Mouse (Mus musculus) E14TG2a.4 (cell line): ENCODE measurements around the gene Srrm3.
A peak's percentile ranks its signal among the peaks of the same experiment; 100 is the strongest.

Experiments used
- H3K27me3 ChIP-seq: 2 replicates; pipeline ENCODE4 v1.6.1; 2014; ENCODE audit warnings: low read length, control low read depth; ENCODE audit not compliant: insufficient read depth
- H3K36me3 ChIP-seq: 2 replicates; pipeline ENCODE4 v1.6.1; 2014; ENCODE audit warnings: low read length, control low read depth; ENCODE audit not compliant: insufficient read depth
- H3K4me1 ChIP-seq: replicated peaks from 2 replicates; pipeline ENCODE4 v1.6.1; 2014; ENCODE audit warnings: low read depth, low read length, control low read depth
- H3K4me3 ChIP-seq: replicated peaks from 2 replicates; pipeline ENCODE4 v1.5.1; 2014; ENCODE audit warnings: mild to moderate bottlenecking, low read length
- H3K9me3 ChIP-seq: 2 replicates; pipeline ENCODE4 v1.6.1; 2014; ENCODE audit warnings: low read length, control low read depth
- CTCF ChIP-seq: conservative IDR thresholded peaks from 2 replicates; pipeline ENCODE4 v1.5.1; 2014; ENCODE audit warnings: low read length
- NANOG ChIP-seq: IDR thresholded peaks from 2 replicates; pipeline ENCODE4 v1.6.1; 2014; ENCODE audit warnings: borderline replicate concordance, low read length, mixed read lengths
- POU5F1 ChIP-seq: IDR thresholded peaks from 2 replicates; pipeline ENCODE4 v1.6.1; 2014; ENCODE audit warnings: low read length, borderline replicate concordance

The Srrm3 gene

DNA sequence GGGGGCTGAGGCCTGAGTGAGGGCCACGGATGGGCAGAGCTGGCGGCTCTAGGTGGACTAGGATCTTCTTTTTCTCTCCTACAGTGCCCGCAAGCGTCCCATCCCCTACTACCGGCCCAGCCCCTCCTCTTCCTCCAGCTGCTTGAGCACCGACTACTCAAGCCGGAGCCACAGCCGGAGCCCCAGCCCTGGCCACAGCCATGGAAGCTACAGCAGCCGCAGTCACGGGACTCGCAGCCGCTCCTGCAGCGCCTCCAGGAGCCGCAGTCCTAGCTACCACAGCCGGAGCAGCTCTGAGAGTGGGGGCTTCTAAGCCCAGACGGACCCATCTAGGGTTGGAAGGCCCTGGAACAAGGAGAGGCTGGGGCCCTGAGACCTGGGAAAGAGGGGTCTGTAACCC lies 66.3 kb downstream of the Srrm3 start:
- TF ChIP-seq POU5F1 (no peak), CTCF (no peak), NANOG (no peak)
- Histone ChIP-seq H3K36me3 (no peaks in the 10 kb centered on the region), H3K9me3 (peaks cover 7% of the 10 kb centered on the region), H3K27me3 (peaks cover 53% of the 10 kb centered on the region), H3K4me3 (peak overlapping the region; percentile 48), H3K4me1 (peaks cover 50% of the 10 kb centered on the region)

DNA sequence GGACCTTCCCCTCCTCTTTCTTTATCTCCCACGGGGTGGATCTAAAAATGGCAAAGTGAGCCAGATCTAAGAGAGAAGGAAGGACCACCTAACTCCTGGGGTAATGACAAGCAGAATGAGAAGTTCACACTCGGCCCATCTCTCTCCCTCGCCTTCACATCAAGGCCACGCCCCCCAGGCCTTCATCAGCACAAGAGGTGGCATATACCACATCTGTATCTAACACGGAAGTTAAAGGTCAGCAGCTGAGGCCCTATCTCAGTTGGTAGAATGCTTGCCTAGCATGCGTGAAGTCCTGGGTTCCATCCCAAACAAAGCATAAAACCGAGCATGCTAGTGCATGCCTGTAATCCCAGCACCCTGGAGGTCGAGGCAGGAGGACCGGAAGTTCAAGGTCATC lies 67.1 kb downstream of the Srrm3 start:
- H3K36me3 ChIP-seq, result no peaks in the 10 kb centered on the region
- TF ChIP-seq POU5F1 (no peak), CTCF (no peak), NANOG (no peak)
- H3K27me3 ChIP-seq, result peaks cover 47% of the 10 kb centered on the region
- H3K4me3 ChIP-seq, result no peak overlapping the region
- H3K4me1 ChIP-seq, result peaks cover 54% of the 10 kb centered on the region
- peaks cover 7% of the 10 kb centered on the region for H3K9me3 ChIP-seq

- peaks cover 56% of the 10 kb centered on the region for H3K4me1 ChIP-seq
- peaks cover 18% of the 10 kb centered on the region for H3K27me3 ChIP-seq
- peak; percentile 31; the same call in 1 of the 2 replicates for TF ChIP-seq CTCF
- TF ChIP-seq NANOG, result no peak
- no peaks in the 10 kb centered on the region for H3K36me3 ChIP-seq
- H3K9me3 ChIP-seq, result no peaks in the 10 kb centered on the region
- H3K4me3 ChIP-seq, result peak overlapping the region; percentile 62; the same call in 1 of the 2 replicates
Measured at GRCm38 (mm10) chr5:135877180-135877579, 70.5 kb downstream of the Srrm3 start.

DNA sequence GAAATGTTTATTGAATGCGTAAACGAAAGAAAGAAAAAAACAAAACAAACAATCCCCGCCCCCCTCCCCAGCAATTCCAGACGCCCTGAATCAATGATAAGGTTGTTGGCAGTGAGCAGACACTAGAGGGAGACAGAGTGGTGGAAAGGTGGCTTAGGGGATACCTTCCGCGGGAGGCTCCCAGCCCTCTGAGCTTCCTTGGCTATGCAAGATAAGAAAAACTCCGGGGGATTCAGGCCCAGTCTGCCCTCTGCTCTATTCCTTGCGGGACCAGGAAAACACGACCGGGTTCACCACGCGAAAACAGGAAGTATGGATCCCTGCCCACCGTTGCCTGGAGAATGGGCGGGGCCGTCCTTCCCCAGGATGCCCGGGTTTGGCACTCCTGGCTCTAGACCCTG lies 71.1 kb downstream of the Srrm3 start:
- Histone ChIP-seq H3K27me3 (peaks cover 13% of the 10 kb centered on the region), H3K4me3 (peak overlapping the region; percentile 62), H3K4me1 (peaks cover 57% of the 10 kb centered on the region), H3K36me3 (no peaks in the 10 kb centered on the region), H3K9me3 (no peaks in the 10 kb centered on the region)
- TF ChIP-seq POU5F1 (no peak), CTCF (peak; percentile 55)

- Histone ChIP-seq H3K36me3 (no peaks in the 10 kb centered on the region), H3K4me3 (no peak overlapping the region), H3K9me3 (no peaks in the 10 kb centered on the region), H3K4me1 (peaks cover 46% of the 10 kb centered on the region), H3K27me3 (0 out of 2 replicates have a peak, but pooled peaks cover 4% of the 10 kb centered on the region)
- TF ChIP-seq NANOG (no peak), CTCF (no peak), POU5F1 (no peak)
Measured at GRCm38 (mm10) chr5:135879449-135880158, 72.9 kb downstream of the Srrm3 start.

GRCm38 (mm10) chr5:135884641-135885040 lies 78.0 kb downstream of the Srrm3 start:
- peaks cover 56% of the 10 kb centered on the region for H3K4me1 ChIP-seq
- H3K4me3 ChIP-seq, result no peak overlapping the region
- peaks cover 3% of the 10 kb centered on the region; the same call in 1 of the 2 replicates for H3K36me3 ChIP-seq
- H3K9me3 ChIP-seq, result no peaks in the 10 kb centered on the region
- H3K27me3 ChIP-seq, result no peaks in the 10 kb centered on the region
- TF ChIP-seq NANOG (no peak), CTCF (no peak), POU5F1 (no peak)

DNA sequence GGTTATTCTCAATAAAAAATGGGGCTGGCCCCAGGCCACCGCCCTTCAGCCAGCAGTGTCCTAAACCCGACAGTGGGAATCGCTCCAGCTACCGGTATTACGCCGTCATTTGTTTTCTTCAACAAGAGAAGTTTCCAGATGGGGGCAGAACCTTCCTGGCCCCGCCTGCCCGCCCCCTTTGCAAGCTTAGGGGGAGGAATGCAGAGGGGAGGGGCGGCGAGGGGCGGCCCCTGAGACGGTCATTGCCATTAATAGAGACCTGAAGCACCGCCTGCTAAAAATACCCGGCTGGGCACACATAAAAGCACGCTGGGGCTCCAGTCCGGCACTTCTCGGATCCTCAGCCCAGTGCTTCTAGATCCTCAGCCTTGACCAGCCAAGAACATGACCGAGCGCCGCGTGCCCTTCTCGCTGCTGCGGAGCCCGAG lies 81.0 kb downstream of the Srrm3 start, which contains the start of gene Hspb1:
Gene Hspb1, plus strand, starts transcription at position 245 of the 428 bp plus-strand sequence.
- no peaks in the 10 kb centered on the region for H3K9me3 ChIP-seq
- peaks cover 73% of the 10 kb centered on the region for H3K4me1 ChIP-seq
- TF ChIP-seq CTCF (no peak), POU5F1 (no peak), NANOG (no peak)
- peaks cover 3% of the 10 kb centered on the region; the same call in 1 of the 2 replicates for H3K36me3 ChIP-seq
- H3K27me3 ChIP-seq, result no peaks in the 10 kb centered on the region
- peak within 1 kb of the TSS; percentile 90 for H3K4me3 ChIP-seq

GRCm38 (mm10) chr5:135888405-135889215 lies 81.9 kb downstream of the Srrm3 start:
- H3K27me3 ChIP-seq, result no peaks in the 10 kb centered on the region
- H3K36me3 ChIP-seq, result peaks cover 3% of the 10 kb centered on the region; the same call in 1 of the 2 replicates
- H3K4me1 ChIP-seq, result peaks cover 78% of the 10 kb centered on the region
- peak overlapping the region; percentile 90 for H3K4me3 ChIP-seq
- no peaks in the 10 kb centered on the region for H3K9me3 ChIP-seq
- no peak for TF ChIP-seq CTCF
- TF ChIP-seq NANOG, result no peak
- no peak for TF ChIP-seq POU5F1

DNA sequence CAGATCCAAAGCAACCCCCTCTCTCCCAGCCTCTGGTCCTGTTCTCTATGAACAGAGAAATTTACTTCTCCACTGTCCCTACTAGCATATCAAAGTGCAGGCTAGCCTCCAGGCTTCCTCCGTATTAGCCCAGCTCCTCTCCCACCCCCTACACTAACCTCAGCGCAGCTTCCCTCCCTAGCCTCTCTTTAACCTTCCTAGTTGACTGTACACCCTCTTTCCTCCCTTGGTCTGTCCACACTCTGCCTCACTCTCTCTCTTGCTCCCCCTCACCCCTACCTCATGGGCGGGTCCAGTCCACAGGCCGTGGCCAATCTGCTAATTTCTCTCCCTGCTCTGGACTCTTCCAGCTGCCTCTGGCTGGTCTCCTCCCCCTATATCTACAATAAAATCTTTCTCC lies 83.6 kb downstream of the Srrm3 start:
- no peak for TF ChIP-seq NANOG
- no peak for TF ChIP-seq CTCF
- TF ChIP-seq POU5F1, result no peak
- H3K9me3 ChIP-seq, result no peaks in the 10 kb centered on the region
- H3K4me1 ChIP-seq, result peaks cover 76% of the 10 kb centered on the region

More for the DNA sequence above, 83.6 kb downstream of the Srrm3 start:
- peak overlapping the region; percentile 8; the same call in 1 of the 2 replicates for H3K4me3 ChIP-seq
- H3K36me3 ChIP-seq, result peaks cover 3% of the 10 kb centered on the region; the same call in 1 of the 2 replicates
- no peaks in the 10 kb centered on the region for H3K27me3 ChIP-seq
